Mouse (Mus musculus): ENCODE data around the gene Prkch. TPM values are rescaled to one million over a fixed set of nuclear protein-coding genes. Genes with fewer than 3 reads are reported as not detected.
A peak's percentile ranks its signal among the peaks of the same experiment; 100 is the strongest.

The Prkch gene
- polyA plus RNA-seq, 1 experiment: 7.7 TPM

DNA sequence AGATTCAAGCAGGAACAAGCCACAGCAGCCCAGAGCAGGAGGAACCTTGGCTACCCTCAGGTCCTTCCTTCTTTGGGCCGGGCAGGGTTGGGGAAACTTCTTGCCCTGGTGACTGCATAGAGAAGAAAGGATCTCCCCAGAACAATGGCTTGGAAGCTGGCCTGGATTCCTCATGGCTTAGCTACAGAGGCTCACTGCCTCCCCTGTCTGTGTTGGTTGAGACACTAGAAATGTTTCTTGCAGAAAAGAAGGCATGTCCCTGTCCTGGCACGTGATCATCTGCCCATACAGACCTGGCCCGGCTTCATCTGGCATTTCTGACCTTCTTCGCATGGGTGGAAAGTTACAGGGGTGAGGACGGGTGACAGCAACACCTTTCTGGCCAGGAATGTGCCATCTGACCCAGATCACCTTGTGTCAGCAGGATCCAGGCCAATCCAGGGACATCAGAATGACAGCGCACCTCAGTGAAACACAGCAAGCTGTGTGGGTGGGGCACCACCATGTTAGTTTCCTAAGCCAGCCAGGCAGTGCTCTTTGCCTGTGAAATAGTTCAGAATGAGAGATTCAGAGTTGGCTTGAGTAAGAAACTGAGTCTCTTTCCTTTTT lies 155.1 kb downstream of the Prkch start:
- TF ChIP-seq CTCF (IDR thresholded peaks at IDR 0.05; ENCODE audit: borderline replicate concordance, extremely low read depth, insufficient read depth, insufficient read length) (no peak), POLR2A (IDR thresholded peaks at IDR 0.05; ENCODE audit: borderline replicate concordance, extremely low read depth, insufficient read depth, insufficient read length, poor library complexity, severe bottlenecking) (no peak)
- no peak for DNase-seq (ENCODE audit: low read depth)

DNA sequence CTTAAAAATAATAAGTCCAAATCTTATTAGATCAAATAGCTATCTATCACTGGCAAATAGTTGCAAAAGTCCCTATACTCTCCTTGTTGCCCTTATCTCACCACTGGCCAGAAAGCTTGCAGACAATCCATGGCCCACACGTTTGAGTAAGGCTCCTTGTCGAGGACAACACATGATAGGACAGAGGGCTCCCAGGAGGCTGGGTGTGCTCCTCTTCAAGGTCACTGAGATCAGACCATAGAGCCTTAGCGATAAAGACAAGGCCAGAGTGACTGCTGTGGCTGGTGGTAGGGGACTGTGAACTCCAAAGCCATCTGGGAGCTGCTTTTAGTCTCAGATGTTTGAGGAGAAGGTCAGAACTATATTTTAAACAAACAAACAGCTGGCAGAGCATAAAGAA lies 158.0 kb downstream of the Prkch start:
- TF ChIP-seq CTCF (IDR thresholded peaks at IDR 0.05; ENCODE audit: borderline replicate concordance, extremely low read depth, insufficient read depth, insufficient read length) (no peak), POLR2A (IDR thresholded peaks at IDR 0.05; ENCODE audit: borderline replicate concordance, extremely low read depth, insufficient read depth, insufficient read length, poor library complexity, severe bottlenecking) (no peak)
- DNase-seq (ENCODE audit: low read depth): no peak

DNA sequence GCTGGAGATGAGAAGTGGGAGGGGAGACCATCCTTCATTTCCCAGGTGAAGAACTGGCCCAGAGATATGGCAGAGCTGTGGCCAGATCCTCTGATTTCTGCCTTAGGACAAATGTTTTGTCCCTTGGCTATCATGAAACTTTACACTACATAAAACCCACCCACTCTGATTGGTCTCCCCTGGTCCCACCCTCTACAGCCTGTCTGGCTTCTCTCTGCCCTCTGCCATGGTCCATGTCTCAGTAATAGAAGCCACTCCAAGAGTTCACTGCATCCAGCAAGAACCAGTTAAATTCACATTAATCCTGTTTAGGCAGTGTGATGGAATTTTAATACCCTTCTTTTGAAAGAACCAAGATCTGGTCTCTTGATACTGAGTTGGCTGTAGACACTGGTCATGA lies 158.5 kb downstream of the Prkch start:
- TF ChIP-seq CTCF (IDR thresholded peaks at IDR 0.05; ENCODE audit: borderline replicate concordance, extremely low read depth, insufficient read depth, insufficient read length): no peak
- TF ChIP-seq POLR2A (IDR thresholded peaks at IDR 0.05; ENCODE audit: borderline replicate concordance, extremely low read depth, insufficient read depth, insufficient read length, poor library complexity, severe bottlenecking): no peak
- no peak for DNase-seq (ENCODE audit: low read depth)

DNA sequence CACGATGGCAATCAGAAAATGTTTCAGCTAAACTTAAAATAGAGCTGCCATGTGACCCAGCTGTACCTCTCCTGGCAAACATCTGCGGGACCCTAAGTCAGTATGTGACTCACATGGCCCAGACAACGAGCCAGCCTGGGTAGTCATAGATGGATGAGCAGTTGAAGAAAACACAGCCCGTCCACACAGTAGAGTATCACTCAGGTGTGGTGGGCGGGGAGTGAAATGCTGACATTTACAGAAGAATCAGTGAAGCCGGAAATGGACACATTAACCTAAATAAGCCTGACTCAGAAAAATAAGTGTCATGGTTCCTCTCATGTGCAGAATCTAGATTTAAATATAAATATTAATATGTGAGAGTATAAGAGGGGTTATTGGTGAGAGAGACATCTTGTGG lies 161.5 kb downstream of the Prkch start:
- DNase-seq (ENCODE audit: low read depth): no peak
- TF ChIP-seq POLR2A (IDR thresholded peaks at IDR 0.05; ENCODE audit: borderline replicate concordance, extremely low read depth, insufficient read depth, insufficient read length, poor library complexity, severe bottlenecking): no peak
- TF ChIP-seq CTCF (IDR thresholded peaks at IDR 0.05; ENCODE audit: borderline replicate concordance, extremely low read depth, insufficient read depth, insufficient read length): no peak

DNA sequence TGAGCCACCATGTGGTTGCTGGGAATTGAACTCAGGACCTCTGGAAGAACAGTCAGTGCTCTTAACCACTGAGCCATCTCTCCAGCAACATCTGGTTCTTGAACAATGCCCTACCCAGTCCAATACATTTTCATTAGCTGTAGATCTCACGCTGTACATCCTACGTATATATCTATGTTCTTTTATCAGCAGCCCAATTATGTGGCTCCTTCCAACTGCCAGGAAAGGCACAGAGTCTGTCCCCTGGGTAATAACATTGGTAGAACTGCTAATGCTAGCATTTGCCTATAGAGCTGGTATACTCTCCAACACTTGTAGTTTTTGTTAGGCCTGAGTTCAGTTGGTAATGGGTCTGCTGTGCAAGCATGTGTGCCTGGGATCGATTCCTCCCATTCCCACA lies 163.8 kb downstream of the Prkch start:
- no peak for DNase-seq (ENCODE audit: low read depth)
- TF ChIP-seq CTCF (IDR thresholded peaks at IDR 0.05; ENCODE audit: borderline replicate concordance, extremely low read depth, insufficient read depth, insufficient read length) (no peak), POLR2A (IDR thresholded peaks at IDR 0.05; ENCODE audit: borderline replicate concordance, extremely low read depth, insufficient read depth, insufficient read length, poor library complexity, severe bottlenecking) (no peak)

DNA sequence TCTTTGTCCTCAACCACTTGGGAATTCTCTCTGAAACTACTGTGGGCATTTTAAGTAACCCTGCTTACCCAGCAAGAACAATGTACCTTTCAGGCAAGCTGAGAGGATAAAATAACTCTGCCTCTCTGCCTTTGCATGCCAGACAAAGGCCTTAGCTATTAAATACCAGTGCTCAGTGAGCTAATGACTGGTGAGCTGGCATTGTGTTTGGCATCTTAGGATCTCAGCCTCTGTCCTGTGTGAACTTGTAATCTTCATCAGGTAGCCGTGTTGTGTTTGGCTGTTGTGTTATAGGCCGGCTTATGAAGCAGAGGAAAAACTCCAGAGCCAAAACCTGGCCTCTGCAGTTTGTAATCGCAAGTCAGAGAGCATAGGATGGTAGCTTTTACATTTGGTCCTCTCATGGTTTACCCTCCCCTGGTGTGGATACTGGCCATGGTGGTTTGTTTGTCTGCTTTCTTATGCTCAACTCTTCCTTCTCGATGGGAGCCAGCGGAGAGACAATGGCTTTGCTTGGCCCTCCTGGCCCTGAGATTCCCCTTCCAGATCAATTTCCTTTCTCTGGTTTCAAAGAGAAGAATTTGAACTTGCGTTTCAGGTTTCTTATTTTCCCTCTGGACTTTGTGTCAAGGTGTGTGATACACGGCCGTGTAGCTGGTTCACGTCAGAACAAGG lies 170.0 kb downstream of the Prkch start:
- no peak for TF ChIP-seq POLR2A (IDR thresholded peaks at IDR 0.05; ENCODE audit: borderline replicate concordance, extremely low read depth, insufficient read depth, insufficient read length, poor library complexity, severe bottlenecking)
- no peak for TF ChIP-seq CTCF (IDR thresholded peaks at IDR 0.05; ENCODE audit: borderline replicate concordance, extremely low read depth, insufficient read depth, insufficient read length)
- DNase-seq (ENCODE audit: low read depth): peak; percentile 64

DNA sequence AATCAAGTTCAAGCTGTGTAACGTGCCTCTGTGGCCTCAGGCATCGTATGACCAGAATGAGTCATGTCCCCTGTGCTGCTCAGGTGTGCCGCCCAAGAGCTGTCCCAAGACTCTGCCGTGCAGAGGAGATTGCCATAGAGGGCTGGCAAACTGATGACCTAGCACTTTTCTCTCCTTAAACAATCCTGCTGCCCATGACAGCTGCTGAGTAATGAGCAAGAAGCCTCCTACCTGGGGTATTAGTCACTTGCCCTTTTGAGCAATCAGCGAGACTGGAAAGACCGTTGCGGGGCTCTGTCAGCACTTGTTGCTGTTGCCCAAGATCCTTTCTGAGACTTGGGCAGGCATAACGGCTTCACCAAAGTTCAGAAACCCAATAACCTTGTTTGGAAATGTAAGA lies 171.1 kb downstream of the Prkch start:
- TF ChIP-seq POLR2A (IDR thresholded peaks at IDR 0.05; ENCODE audit: borderline replicate concordance, extremely low read depth, insufficient read depth, insufficient read length, poor library complexity, severe bottlenecking): no peak
- TF ChIP-seq CTCF (IDR thresholded peaks at IDR 0.05; ENCODE audit: borderline replicate concordance, extremely low read depth, insufficient read depth, insufficient read length): no peak
- no peak for DNase-seq (ENCODE audit: low read depth)

DNA sequence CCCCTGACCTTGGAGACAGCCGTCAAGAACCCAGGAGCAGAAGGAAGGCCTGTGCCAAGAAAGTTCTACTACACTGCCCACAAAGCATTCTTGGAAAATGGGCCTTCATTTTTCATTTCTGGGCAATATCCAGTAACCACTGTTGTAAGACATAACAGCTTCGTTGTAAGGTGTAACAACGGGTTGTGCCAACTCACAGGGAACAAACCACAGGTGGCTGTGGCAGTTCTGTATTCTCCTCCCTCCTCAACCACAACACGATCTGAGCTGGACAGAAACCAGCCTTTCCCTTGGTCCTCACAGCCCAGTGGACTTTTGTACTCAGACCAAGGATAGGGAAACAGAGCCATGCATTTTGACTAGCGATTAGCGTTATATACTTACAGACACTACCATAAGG lies 171.9 kb downstream of the Prkch start:
- DNase-seq (ENCODE audit: low read depth): no peak
- TF ChIP-seq CTCF (IDR thresholded peaks at IDR 0.05; ENCODE audit: borderline replicate concordance, extremely low read depth, insufficient read depth, insufficient read length) (no peak), POLR2A (IDR thresholded peaks at IDR 0.05; ENCODE audit: borderline replicate concordance, extremely low read depth, insufficient read depth, insufficient read length, poor library complexity, severe bottlenecking) (no peak)

DNA sequence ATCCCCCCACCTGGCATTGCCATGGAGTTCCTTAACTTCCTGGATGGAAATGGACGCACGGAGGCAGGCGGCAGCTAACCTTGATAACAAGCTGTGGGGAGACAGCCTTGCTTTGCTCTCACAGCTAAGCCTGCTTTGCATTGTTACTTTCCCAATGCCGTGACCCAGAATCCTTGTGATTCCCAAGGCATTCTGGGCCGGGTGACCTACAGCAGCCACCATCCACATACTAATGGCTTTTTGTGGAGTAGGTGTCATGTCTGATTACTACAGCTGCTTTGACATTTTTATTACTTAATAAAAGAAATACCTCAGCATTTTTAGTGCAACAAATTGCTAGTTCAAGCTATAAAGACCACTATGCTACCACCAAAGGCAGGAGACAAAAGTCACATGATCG lies 177.4 kb downstream of the Prkch start:
- TF ChIP-seq CTCF (IDR thresholded peaks at IDR 0.05; ENCODE audit: borderline replicate concordance, extremely low read depth, insufficient read depth, insufficient read length) (no peak), POLR2A (IDR thresholded peaks at IDR 0.05; ENCODE audit: borderline replicate concordance, extremely low read depth, insufficient read depth, insufficient read length, poor library complexity, severe bottlenecking) (no peak)
- peak; percentile 34 for DNase-seq (ENCODE audit: low read depth)

DNA sequence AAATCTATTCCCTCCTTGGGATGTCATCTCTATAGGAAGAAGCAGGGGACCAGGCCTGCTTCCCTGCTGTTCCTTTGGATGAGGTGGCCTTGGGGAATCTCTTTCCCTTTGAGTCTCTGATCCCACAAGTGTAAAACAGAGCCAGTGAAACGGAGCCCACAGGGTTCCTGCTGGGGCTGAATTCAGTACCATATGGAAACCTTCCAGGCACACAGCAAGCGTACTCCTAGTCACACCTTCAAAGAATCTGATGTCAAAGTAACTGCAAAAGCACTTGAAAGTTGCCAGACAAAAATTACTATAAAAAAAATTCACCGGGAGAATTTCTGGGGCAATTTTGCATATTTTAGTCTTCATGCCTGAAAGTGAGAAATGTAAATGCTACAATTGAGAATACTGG lies 178.2 kb downstream of the Prkch start:
- TF ChIP-seq CTCF (IDR thresholded peaks at IDR 0.05; ENCODE audit: borderline replicate concordance, extremely low read depth, insufficient read depth, insufficient read length) (no peak), POLR2A (IDR thresholded peaks at IDR 0.05; ENCODE audit: borderline replicate concordance, extremely low read depth, insufficient read depth, insufficient read length, poor library complexity, severe bottlenecking) (no peak)
- DNase-seq (ENCODE audit: low read depth): no peak

DNA sequence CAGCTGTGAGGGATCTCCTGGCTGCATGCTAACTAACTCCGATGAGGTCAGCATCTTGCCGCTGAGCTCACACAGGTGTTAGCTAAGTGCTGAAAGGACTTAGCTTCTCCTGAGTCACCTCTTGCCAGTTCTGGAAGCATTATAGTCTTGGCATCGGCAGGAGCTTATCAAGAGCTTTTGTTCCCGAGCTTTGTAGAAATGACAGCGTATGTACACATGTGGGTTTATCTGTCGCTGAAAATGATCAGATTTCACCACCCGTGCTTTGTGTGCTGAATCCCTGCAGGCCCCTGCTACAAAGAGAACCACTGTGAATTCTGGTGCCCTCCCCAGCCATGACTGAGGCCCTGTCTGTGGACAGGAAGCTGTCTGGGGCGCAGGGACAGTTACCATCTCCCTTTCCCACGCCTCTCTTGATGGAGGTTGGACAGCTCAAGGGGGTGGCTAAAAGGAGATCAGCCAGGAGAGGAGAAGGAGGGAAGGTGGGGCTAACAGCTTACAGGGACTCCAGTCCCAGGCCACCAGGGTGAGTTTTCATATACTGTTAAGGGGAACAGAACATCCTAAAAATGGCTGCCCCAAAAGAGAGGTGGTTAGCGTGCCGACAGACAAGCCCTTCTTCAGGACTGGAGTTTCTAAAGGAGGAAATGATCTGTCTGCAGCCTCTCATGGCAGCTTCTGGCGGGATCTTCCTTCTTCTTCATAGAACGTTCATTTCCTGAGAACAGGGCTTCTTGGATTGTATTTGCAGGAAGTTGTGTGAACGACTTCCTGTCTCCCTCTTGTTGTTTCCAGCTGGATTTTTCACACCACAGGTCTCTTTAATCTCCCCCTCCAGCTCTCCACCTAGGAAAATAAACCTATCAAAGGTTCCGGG lies 180.3 kb downstream of the Prkch start:
- TF ChIP-seq CTCF (IDR thresholded peaks at IDR 0.05; ENCODE audit: borderline replicate concordance, extremely low read depth, insufficient read depth, insufficient read length) (no peak), POLR2A (IDR thresholded peaks at IDR 0.05; ENCODE audit: borderline replicate concordance, extremely low read depth, insufficient read depth, insufficient read length, poor library complexity, severe bottlenecking) (no peak)
- DNase-seq (ENCODE audit: low read depth): peak; percentile 18

All from brain, embryonic 14.5 days (tissue).